Mouse (Mus musculus) c-Kit-positive CD71-positive TER-119-positive erythroid progenitor cells, embryonic 14.5 days (primary cell): ENCODE data around the gene Ahsg.
A peak's percentile ranks its signal among the peaks of the same experiment; 100 is the strongest.

Source experiments
- DNase-seq: peaks from one replicate; pipeline ENCODE4 v3.0.0-alpha.2; 2013; ENCODE audit warnings: low spot score

The Ahsg gene

GRCm38 (mm10) chr16:22888835-22889234, 2.2 kb upstream of the Ahsg start:
- DNase-seq: no peak

- no peak for DNase-seq
Measured at GRCm38 (mm10) chr16:22889716-22890115, 1.4 kb upstream of the Ahsg start.

GRCm38 (mm10) chr16:22891733-22892154, 667 bp downstream of the Ahsg start:
- no peak for DNase-seq

- DNase-seq: no peak
Measured at GRCm38 (mm10) chr16:22894095-22894494, 3.0 kb downstream of the Ahsg start.

GRCm38 (mm10) chr16:22896618-22897017, 5.5 kb downstream of the Ahsg start:
- DNase-seq: no peak

- DNase-seq: no peak
Measured at GRCm38 (mm10) chr16:22899346-22899745, 8.3 kb downstream of the Ahsg start.

- no peak for DNase-seq
Measured at GRCm38 (mm10) chr16:22899866-22900570, 8.9 kb downstream of the Ahsg start.

- no peak for DNase-seq
Measured at GRCm38 (mm10) chr16:22901326-22901725, 10.2 kb downstream of the Ahsg start.

GRCm38 (mm10) chr16:22909290-22909689, 18.2 kb downstream of the Ahsg start:
- no peak for DNase-seq

- DNase-seq: no peak
Measured at GRCm38 (mm10) chr16:22911986-22912385, 20.9 kb downstream of the Ahsg start.

- no peak for DNase-seq
Measured at GRCm38 (mm10) chr16:22912886-22913285, 21.8 kb downstream of the Ahsg start.

GRCm38 (mm10) chr16:22914276-22914675, 23.2 kb downstream of the Ahsg start:
- DNase-seq: no peak

- no peak for DNase-seq
Measured at GRCm38 (mm10) chr16:22918034-22918433, 27.0 kb downstream of the Ahsg start, which contains the start of gene Fetub. TSS of gene Fetub (plus strand) at chr16:22918334.

- DNase-seq: no peak
Measured at GRCm38 (mm10) chr16:22918664-22919312, 27.7 kb downstream of the Ahsg start.

- peak; percentile 0 for DNase-seq
Measured at GRCm38 (mm10) chr16:22919971-22920854, 29.1 kb downstream of the Ahsg start.

GRCm38 (mm10) chr16:22921761-22922160, 30.7 kb downstream of the Ahsg start:
- no peak for DNase-seq

GRCm38 (mm10) chr16:22922433-22922832, 31.4 kb downstream of the Ahsg start:
- no peak for DNase-seq

GRCm38 (mm10) chr16:22929575-22929974, 38.5 kb downstream of the Ahsg start:
- DNase-seq: no peak

GRCm38 (mm10) chr16:22931431-22932200, 40.5 kb downstream of the Ahsg start:
- DNase-seq: no peak

GRCm38 (mm10) chr16:22937631-22938030, 46.6 kb downstream of the Ahsg start:
- DNase-seq: no peak

GRCm38 (mm10) chr16:22938541-22938940, 47.5 kb downstream of the Ahsg start:
- no peak for DNase-seq
